Mouse (Mus musculus): ENCODE data around the gene Kif26b. TPM values are rescaled to one million over a fixed set of nuclear protein-coding genes. Genes with fewer than 3 reads are reported as not detected.
A peak's percentile ranks its signal among the peaks of the same experiment; 100 is the strongest.

Gene Kif26b
- polyA plus RNA-seq, 1 experiment from 2014 or later, result 8.8 TPM

- Histone ChIP-seq H3K4me3 (no peak overlapping the region), H3K9ac (no peak overlapping the region), H3K4me1 (peaks cover 49% of the 10 kb centered on the region), H3K36me3 (no peaks in the 10 kb centered on the region), H3K9me3 (no peaks in the 10 kb centered on the region), H3K27me3 (replicated peaks) (no peaks in the 10 kb centered on the region), H3K27ac (replicated peaks) (no peak overlapping the region), H3K4me2 (no peak overlapping the region)
- 85% methylated on average over 5 of the region's 5 CpGs for WGBS
- ATAC-seq (ENCODE audit: extremely low read depth, insufficient number of reproducible peaks, low FRiP score, low TSS enrichment), result no peak
Measured at GRCm38 (mm10) chr1:178792726-178793125, 263.8 kb downstream of the Kif26b start.

GRCm38 (mm10) chr1:178794866-178795265 lies 265.9 kb downstream of the Kif26b start:
- Histone ChIP-seq H3K36me3 (no peaks in the 10 kb centered on the region), H3K4me3 (no peak overlapping the region), H3K4me1 (peaks cover 60% of the 10 kb centered on the region), H3K27me3 (replicated peaks) (no peaks in the 10 kb centered on the region), H3K9ac (no peak overlapping the region), H3K9me3 (no peaks in the 10 kb centered on the region), H3K4me2 (no peak overlapping the region), H3K27ac (replicated peaks) (no peak overlapping the region)
- WGBS, result 88% methylated on average over 7 of the region's 7 CpGs
- ATAC-seq (ENCODE audit: extremely low read depth, insufficient number of reproducible peaks, low FRiP score, low TSS enrichment), result no peak

GRCm38 (mm10) chr1:178797388-178797787 lies 268.5 kb downstream of the Kif26b start:
- peak overlapping the region; percentile 51 for H3K27ac ChIP-seq (replicated peaks)
- 0 out of 2 replicates have a peak overlapping the region, but pooled peaks have one; percentile 50 for H3K9ac ChIP-seq
- WGBS, result 55% methylated on average over 2 of the region's 2 CpGs
- H3K4me2 ChIP-seq, result peak overlapping the region; percentile 71; the same call in 1 of the 2 replicates
- no peaks in the 10 kb centered on the region for H3K36me3 ChIP-seq
- no peaks in the 10 kb centered on the region for H3K27me3 ChIP-seq (replicated peaks)
- no peaks in the 10 kb centered on the region for H3K9me3 ChIP-seq
- ATAC-seq (ENCODE audit: extremely low read depth, insufficient number of reproducible peaks, low FRiP score, low TSS enrichment), result no peak
- H3K4me1 ChIP-seq, result peaks cover 59% of the 10 kb centered on the region
- no peak overlapping the region for H3K4me3 ChIP-seq

- ATAC-seq (ENCODE audit: extremely low read depth, insufficient number of reproducible peaks, low FRiP score, low TSS enrichment), result no peak
- WGBS, result 2% methylated on average over 5 of the region's 5 CpGs
- H3K4me2 ChIP-seq, result peak overlapping the region; percentile 71
- H3K9me3 ChIP-seq, result no peaks in the 10 kb centered on the region
- H3K9ac ChIP-seq, result peak overlapping the region; percentile 71
- H3K36me3 ChIP-seq, result no peaks in the 10 kb centered on the region
- H3K4me1 ChIP-seq, result peaks cover 63% of the 10 kb centered on the region
- no peaks in the 10 kb centered on the region for H3K27me3 ChIP-seq (replicated peaks)
- peak overlapping the region; percentile 78 for H3K27ac ChIP-seq (replicated peaks)
- H3K4me3 ChIP-seq, result peak overlapping the region; percentile 49
Measured at GRCm38 (mm10) chr1:178798333-178798732, 269.4 kb downstream of the Kif26b start.

GRCm38 (mm10) chr1:178798886-178799285 lies 270.0 kb downstream of the Kif26b start:
- no peak for ATAC-seq (ENCODE audit: extremely low read depth, insufficient number of reproducible peaks, low FRiP score, low TSS enrichment)
- H3K4me1 ChIP-seq, result peaks cover 69% of the 10 kb centered on the region
- 54% methylated on average over 8 of the region's 8 CpGs for WGBS
- H3K4me2 ChIP-seq, result peak overlapping the region; percentile 71
- peak overlapping the region; percentile 49 for H3K4me3 ChIP-seq
- H3K27me3 ChIP-seq (replicated peaks), result no peaks in the 10 kb centered on the region
- H3K27ac ChIP-seq (replicated peaks), result peak overlapping the region; percentile 78
- no peaks in the 10 kb centered on the region for H3K9me3 ChIP-seq
- no peaks in the 10 kb centered on the region for H3K36me3 ChIP-seq
- peak overlapping the region; percentile 71 for H3K9ac ChIP-seq

GRCm38 (mm10) chr1:178799836-178800552 lies 271.1 kb downstream of the Kif26b start:
- H3K36me3 ChIP-seq, result no peaks in the 10 kb centered on the region
- H3K4me2 ChIP-seq, result peak overlapping the region; percentile 71
- no peaks in the 10 kb centered on the region for H3K27me3 ChIP-seq (replicated peaks)
- no peak for ATAC-seq (ENCODE audit: extremely low read depth, insufficient number of reproducible peaks, low FRiP score, low TSS enrichment)
- H3K27ac ChIP-seq (replicated peaks), result no peak overlapping the region
- peak overlapping the region; percentile 71 for H3K9ac ChIP-seq
- WGBS, result 66% methylated on average over 11 of the region's 11 CpGs
- H3K9me3 ChIP-seq, result no peaks in the 10 kb centered on the region
- H3K4me1 ChIP-seq, result peaks cover 80% of the 10 kb centered on the region
- H3K4me3 ChIP-seq, result peak overlapping the region; percentile 49

GRCm38 (mm10) chr1:178803155-178803554 lies 274.2 kb downstream of the Kif26b start:
- peaks cover 72% of the 10 kb centered on the region for H3K4me1 ChIP-seq

GRCm38 (mm10) chr1:178817476-178817875 lies 288.6 kb downstream of the Kif26b start:
- Histone ChIP-seq H3K4me2 (no peak overlapping the region), H3K9ac (no peak overlapping the region), H3K4me1 (peaks cover 67% of the 10 kb centered on the region), H3K4me3 (no peak overlapping the region), H3K36me3 (peaks cover 4% of the 10 kb centered on the region; the same call in 1 of the 2 replicates), H3K27ac (replicated peaks) (no peak overlapping the region), H3K27me3 (replicated peaks) (no peaks in the 10 kb centered on the region), H3K9me3 (no peaks in the 10 kb centered on the region)
- no peak for ATAC-seq (ENCODE audit: extremely low read depth, insufficient number of reproducible peaks, low FRiP score, low TSS enrichment)
- 73% methylated on average over 6 of the region's 6 CpGs for WGBS

More at GRCm38 (mm10) chr1:178803155-178803554, 274.2 kb downstream of the Kif26b start:
- Histone ChIP-seq H3K36me3 (no peaks in the 10 kb centered on the region), H3K9ac (no peak overlapping the region), H3K27ac (replicated peaks) (peak overlapping the region; percentile 79), H3K4me2 (peak overlapping the region; percentile 27), H3K9me3 (no peaks in the 10 kb centered on the region), H3K27me3 (replicated peaks) (no peaks in the 10 kb centered on the region), H3K4me3 (no peak overlapping the region)
- peak; percentile 37; the same call in 1 of the 2 replicates for ATAC-seq (ENCODE audit: extremely low read depth, insufficient number of reproducible peaks, low FRiP score, low TSS enrichment)
- whole genome bisulfite sequencing, result 8% methylated on average over 3 of the region's 3 CpGs

DNA sequence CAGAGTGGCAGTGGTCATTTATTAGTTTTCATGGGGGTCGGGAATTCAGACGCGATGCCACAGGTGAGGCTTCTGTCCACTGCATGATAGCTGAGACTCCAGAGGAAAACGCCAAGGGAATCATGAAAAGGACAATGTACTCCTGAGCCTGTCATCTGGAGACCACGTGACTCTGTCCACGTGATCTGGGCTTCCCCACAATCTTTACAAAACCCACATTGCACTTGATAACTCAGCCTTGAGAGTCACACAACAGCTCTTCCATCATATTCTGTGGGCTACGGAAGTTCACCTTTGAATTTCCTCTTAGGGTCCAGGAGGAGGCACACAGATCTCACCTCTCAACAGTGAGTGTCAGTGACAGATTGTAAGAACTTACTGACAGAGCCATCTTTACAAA lies 290.1 kb downstream of the Kif26b start:
- Histone ChIP-seq H3K27me3 (replicated peaks) (no peaks in the 10 kb centered on the region), H3K27ac (replicated peaks) (no peak overlapping the region), H3K9me3 (no peaks in the 10 kb centered on the region), H3K4me2 (no peak overlapping the region), H3K4me1 (peaks cover 67% of the 10 kb centered on the region), H3K36me3 (peaks cover 7% of the 10 kb centered on the region), H3K4me3 (no peak overlapping the region), H3K9ac (0 out of 2 replicates have a peak overlapping the region, but pooled peaks have one; percentile 7)
- WGBS, result 58% methylated on average over 7 of the region's 7 CpGs
- ATAC-seq (ENCODE audit: extremely low read depth, insufficient number of reproducible peaks, low FRiP score, low TSS enrichment), result no peak

DNA sequence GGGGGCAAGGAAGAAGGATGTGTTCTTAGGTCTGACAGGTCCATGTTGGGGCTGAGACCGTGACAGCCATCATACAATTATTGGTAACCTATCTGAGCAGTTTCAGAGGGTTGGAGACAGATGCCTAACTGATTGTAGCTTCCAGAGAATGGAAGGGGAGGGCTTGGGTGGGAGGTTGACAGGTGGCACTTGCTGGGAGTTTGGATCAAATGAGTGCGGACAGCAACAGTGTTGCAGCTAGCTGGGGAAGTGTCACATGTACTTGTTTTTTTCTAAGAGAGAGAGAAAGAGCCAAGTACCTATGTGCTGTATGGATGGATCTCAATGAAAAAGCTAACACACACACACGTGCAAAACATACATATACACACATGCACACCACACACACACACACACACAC lies 291.2 kb downstream of the Kif26b start:
- no peak for ATAC-seq (ENCODE audit: extremely low read depth, insufficient number of reproducible peaks, low FRiP score, low TSS enrichment)
- no peaks in the 10 kb centered on the region for H3K9me3 ChIP-seq
- H3K4me1 ChIP-seq, result peaks cover 65% of the 10 kb centered on the region
- no peak overlapping the region for H3K27ac ChIP-seq (replicated peaks)
- H3K4me2 ChIP-seq, result no peak overlapping the region
- 73% methylated on average over 3 of the region's 3 CpGs for WGBS
- H3K27me3 ChIP-seq (replicated peaks), result no peaks in the 10 kb centered on the region
- no peak overlapping the region for H3K9ac ChIP-seq
- H3K4me3 ChIP-seq, result no peak overlapping the region
- H3K36me3 ChIP-seq, result peaks cover 7% of the 10 kb centered on the region

- Histone ChIP-seq H3K4me2 (no peak overlapping the region), H3K4me1 (peaks cover 72% of the 10 kb centered on the region)
- WGBS, result 78% methylated on average over 14 of the region's 14 CpGs
Measured at GRCm38 (mm10) chr1:178820556-178821435, 291.9 kb downstream of the Kif26b start.

More at GRCm38 (mm10) chr1:178820556-178821435, 291.9 kb downstream of the Kif26b start:
- no peak for ATAC-seq (ENCODE audit: extremely low read depth, insufficient number of reproducible peaks, low FRiP score, low TSS enrichment)
- H3K9ac ChIP-seq, result no peak overlapping the region
- H3K4me3 ChIP-seq, result no peak overlapping the region
- no peaks in the 10 kb centered on the region for H3K27me3 ChIP-seq (replicated peaks)
- peaks cover 7% of the 10 kb centered on the region for H3K36me3 ChIP-seq
- peak overlapping the region; percentile 25; the same call in 1 of the 2 replicates for H3K27ac ChIP-seq (replicated peaks)
- H3K9me3 ChIP-seq, result no peaks in the 10 kb centered on the region

All from heart, embryonic 13.5 days (tissue).